Mouse (Mus musculus): Measurements from ENCODE around the gene Vmn1r233.

The Vmn1r233 gene

DNA sequence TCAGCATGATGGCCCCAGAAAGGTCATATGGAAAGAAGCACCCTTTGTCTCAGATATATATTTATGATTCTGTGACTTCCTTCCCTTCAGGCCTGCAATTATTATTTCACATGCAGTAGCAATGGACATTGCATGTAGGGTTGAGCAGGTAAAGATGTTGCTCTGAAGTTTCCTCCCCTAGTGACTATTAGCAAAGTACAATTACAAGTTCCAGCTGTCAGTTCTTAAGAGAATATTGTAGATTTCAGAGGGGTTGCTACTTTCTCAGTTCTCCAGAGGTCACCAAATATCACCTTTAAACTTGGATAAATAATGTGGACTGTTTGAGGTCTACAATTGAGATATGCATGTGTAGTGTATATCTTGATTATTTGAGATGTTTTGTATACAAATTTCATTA lies at the start of gene Vmn1r233:
Gene Vmn1r233, minus strand, starts transcription at position 101 of the 400 bp plus-strand sequence.
- in situ Hi-C loops (cut with MboI, MseI): no loop called here

DNA sequence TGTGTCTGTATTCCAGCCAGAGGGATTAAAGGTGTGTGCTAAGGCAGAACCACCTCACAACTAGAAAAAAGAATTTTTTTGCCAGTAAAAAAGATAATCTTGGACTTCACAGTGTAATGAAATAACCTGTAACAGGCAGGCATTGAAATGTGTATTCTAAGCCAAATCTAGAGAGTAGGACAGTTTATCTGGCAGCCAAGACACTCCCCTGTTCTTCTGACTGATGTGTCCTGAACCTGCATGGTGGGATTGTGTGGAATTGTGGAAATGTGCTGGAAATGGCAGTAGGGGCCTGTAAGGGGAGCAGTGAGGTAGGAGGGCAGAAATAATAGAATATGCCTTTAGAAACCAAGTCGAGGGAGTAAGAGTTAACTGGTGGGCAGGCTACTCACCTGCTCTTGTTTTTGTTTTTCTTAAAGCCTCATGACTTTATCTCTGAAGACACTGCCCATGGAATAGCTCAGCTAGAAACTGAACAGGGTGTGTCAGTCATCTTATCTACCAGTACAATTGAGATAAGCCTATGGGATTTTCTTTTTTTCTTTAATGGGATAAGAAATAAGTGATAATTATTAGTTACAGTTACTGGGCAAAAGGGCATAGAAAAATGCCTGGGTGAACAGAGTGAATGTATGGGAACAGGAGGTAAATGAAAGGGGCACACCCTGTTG lies 22.3 kb upstream of the Vmn1r233 start:
- in situ Hi-C loops (cut with MboI, MseI): loop anchor here in 1 of 2 experiments (5.0 kb wide), 1 partner anchor 364 kb away; the partner anchor contains the start of gene Zfp677

- in situ Hi-C loops (cut with MboI, MseI): loop anchor here (5.0 kb wide), 2 partner anchors 42 to 62 kb away; partner anchors contain the start of gene Ppp2r1a (in 1 of the 2)
Measured at GRCm38 (mm10) chr17:21009726-21010125, 13.5 kb upstream of the Vmn1r233 start.

DNA sequence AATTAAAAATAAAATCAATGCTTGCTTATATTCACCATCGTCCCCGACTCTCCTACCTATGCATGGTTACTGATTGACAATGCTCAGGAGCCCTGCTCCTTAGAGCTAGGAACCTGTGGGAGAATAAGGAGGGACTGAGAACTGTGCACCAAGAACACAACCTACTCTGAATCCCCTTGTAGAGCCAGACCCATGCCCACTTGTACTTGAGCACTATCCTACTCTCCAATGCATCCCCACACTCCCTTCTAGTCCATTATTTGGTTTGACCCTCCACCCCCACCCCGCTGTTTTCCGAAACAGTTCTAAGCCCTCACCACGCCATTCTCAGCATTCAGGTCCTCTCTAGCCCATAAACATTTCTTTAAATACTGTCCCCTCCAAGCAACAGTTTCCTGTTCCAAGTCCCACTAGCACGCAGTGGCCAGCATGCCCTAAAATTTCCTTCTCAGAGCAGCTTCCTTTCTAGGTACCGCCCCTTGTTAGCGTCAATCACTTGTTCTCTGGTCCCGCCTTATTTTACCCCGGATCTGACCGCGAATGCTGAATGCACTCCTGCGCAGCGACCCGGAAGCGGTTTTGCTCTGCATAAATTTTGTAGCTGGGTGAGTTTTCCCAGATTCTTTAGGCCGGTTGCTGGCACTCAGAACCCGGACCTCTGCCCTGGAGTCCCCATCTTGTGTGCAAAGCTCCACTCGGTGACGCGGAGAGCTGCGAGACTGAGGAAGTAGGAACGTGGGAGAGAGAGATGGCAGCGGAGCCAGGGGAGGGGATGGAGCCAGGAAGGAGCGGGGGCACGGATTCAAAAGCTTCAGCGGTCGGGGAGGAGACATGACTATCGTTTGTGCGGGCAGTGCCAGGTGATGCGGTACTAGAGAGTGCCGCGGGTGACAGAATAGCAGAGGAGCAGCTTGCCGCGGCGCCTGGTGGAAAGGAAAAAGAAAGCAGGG lies 12.4 kb upstream of the Vmn1r233 start, which contains the start of gene Zfp160:
Gene Zfp160, plus strand, starts transcription at position 522 of the 950 bp plus-strand sequence.
- in situ Hi-C loops (cut with MboI, MseI): loop anchor here in 1 of 2 experiments (5.0 kb wide), 1 partner anchor 61 kb away; the partner anchor contains the start of gene Ppp2r1a

DNA sequence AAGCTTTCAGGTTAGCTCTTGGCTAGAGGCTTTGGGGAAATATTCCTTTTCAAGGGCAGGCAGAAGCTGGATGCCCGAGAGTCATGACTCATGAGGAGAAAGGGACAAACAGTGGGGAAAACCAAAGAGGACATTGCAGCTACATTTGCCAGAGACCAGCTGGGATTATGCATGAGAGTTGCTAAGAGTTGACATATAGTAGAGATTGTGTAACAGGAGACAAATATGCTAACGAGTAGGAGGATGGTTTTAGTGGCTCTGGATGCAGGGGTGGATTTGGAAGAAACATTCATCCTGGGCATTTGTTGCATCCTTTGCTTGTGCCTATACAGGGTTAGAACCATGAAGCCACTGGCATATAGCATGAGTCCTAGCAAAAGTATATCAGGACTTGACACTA lies 2.5 kb downstream of the Vmn1r233 start:
- in situ Hi-C loops (cut with MboI, MseI): no loop called here

GRCm38 (mm10) chr17:20966681-20967080 lies 29.6 kb downstream of the Vmn1r233 start:
- in situ Hi-C loops (cut with MboI, MseI): loop anchor here in 1 of 2 experiments (5.0 to 25.0 kb wide), 2 partner anchors 46 to 496 kb away; partner anchors contain the start of gene Zfp51

DNA sequence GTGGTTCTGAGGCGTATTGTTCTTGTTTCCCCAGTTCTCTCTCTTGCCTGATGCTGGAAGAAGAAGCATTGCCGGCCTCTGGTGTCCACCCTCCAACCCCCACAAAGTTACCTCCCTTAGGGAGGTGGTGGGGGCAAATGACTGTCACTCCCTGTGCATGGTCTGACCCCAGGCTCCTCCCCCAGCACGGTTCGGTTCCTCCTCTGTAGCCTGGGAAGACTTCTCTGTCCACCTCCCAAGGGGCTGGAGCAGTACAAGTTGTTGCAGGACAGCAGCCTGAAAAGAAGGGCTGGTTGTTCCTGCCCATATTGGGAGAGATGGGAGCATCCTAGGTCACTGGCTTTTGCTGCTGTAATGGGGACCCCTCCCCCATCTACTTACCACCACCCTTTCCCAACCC lies 30.8 kb downstream of the Vmn1r233 start:
- in situ Hi-C loops (cut with MboI, MseI): loop anchor here in 1 of 2 experiments (5.0 to 25.0 kb wide), 2 partner anchors 47 to 497 kb away; partner anchors contain the start of gene Zfp51

DNA sequence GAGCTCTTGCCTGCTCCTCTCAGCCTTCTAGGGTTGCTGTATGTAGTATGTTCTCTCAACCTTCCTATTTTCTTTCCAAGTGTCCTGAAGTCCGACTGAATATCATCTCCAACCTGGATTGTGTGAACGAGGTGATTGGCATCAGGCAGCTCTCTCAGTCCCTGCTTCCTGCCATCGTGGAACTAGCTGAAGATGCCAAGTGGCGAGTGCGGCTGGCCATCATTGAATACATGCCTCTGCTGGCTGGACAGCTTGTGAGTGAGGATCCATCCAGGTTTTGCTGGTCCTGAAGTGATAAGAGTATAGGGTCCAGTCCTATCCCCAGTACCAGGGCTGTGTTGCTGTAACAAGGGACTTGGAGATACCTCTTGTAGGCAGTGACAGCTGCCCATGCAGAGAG lies 35.9 kb downstream of the Vmn1r233 start:
- in situ Hi-C loops (cut with MboI, MseI): loop anchor here in 1 of 2 experiments (25.0 kb wide), 1 partner anchor 502 kb away; the partner anchor contains the start of gene Zfp51

- in situ Hi-C loops (cut with MboI, MseI): loop anchor here (5.0 to 10.0 kb wide), 3 partner anchors 61 to 708 kb away; partner anchors contain the start of genes Zfp160 (in 1 of the 2), Zfp948 (in 1 of the 2) and Zfp983 (in 1 of the 2)
Measured at GRCm38 (mm10) chr17:20946636-20947035, 49.6 kb downstream of the Vmn1r233 start.

DNA sequence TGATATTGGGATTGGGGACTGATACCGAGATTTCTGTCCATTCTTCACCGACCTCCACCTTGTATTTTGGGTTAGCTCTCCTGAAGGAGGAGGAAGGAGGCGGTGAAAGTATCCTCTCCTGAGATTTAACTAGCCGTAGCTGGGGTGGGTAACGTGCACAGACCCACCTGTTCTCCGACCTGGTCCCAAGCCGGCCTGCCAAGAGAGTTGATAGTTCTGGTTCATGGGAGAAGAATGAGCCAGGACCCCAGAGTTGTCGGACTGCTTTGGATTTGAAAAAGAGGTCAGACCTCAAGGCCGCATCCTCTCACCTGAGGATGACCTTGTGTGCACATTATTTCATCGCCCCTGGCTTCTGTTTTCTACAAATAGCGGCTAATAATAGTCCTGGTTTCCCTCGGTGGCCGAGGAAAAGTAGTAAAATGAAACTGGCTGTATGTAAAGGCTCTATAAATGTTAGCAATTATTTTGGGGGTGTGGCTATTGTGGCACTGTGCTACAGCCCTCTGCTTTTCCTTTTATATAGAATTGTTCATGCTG lies 50.2 kb downstream of the Vmn1r233 start:
- in situ Hi-C loops (cut with MboI, MseI): loop anchor here (5.0 to 10.0 kb wide), 3 partner anchors 61 to 709 kb away; partner anchors contain the start of genes Zfp160 (in 1 of the 2), Zfp948 (in 1 of the 2) and Zfp983 (in 1 of the 2)

DNA sequence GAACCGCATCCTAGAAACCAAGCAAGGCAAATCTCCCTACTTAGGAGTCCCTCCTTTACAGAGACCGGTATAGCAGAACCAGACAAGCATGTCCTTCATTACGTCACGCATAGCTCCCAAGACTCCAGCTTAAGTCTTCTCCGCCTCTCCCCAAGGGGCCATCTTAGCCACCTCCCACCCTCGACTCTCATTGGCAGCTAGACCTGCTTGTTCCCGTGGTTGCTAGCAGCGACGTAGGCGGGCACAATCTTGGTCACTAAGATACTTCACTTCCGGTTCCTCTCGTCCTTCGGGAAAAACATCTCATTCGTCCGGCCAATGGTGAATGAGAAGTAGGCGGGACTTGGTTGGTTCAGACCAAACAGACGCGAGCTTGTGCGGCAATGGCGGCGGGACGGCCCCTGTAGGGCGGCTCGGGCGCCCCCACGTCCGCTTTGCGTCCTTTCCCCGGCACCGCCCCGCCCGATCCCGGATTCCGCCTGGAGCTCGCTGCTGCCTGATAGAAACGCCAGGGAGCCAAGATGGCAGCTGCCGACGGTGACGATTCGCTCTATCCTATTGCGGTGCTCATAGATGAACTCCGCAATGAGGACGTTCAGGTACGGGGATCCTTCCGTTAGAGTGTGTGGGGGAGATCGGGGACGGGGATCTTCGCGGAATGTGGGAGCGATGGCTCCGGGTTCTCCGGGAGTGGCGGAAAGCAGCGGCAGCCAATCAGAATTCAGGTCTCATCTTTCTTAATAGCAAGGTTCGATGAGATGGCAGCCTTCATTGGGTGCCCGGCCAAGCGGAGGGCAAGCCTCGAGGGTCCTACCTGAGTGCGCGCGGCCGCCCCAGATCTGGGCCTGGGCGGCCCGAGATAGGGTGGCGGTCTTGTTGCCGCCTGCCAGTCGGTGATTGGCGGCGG lies 51.0 kb downstream of the Vmn1r233 start, which contains the start of gene Ppp2r1a:
Gene Ppp2r1a, plus strand, starts transcription at position 327 of the 907 bp plus-strand sequence.
- in situ Hi-C loops (cut with MboI, MseI): loop anchor here (5.0 to 10.0 kb wide), 3 partner anchors 62 to 710 kb away; partner anchors contain the start of genes Zfp160 (in 1 of the 2), Zfp948 (in 1 of the 2) and Zfp983 (in 1 of the 2)

GRCm38 (mm10) chr17:20944226-20944625 lies 52.0 kb downstream of the Vmn1r233 start:
- in situ Hi-C loops (cut with MboI, MseI): loop anchor here (10.0 kb wide), 2 partner anchors 621 to 711 kb away; partner anchors contain the start of genes Zfp948 (in 1 of the 2) and Zfp983 (in 1 of the 2)
